Mouse (Mus musculus) embryonic facial prominence, embryonic 15.5 days (tissue): ENCODE results near the gene Scfd1. TPM values are rescaled to one million over a fixed set of nuclear protein-coding genes. Genes with fewer than 3 reads are reported as not detected.

Source experiments
- ATAC-seq: fragments of 200-750 bp; cut with Nextera tagmentation; 2 replicates; pipeline ENCODE4 v1.8.0; 2017; ENCODE audit warnings: low read depth, moderate TSS enrichment; ENCODE audit not compliant: insufficient number of reproducible peaks, low FRiP score, low TSS enrichment
- H3K27ac ChIP-seq: fragments of 300-500 bp; sonication (generic); replicated peaks from 2 replicates; pipeline ENCODE4 v1.5.1; 2015; ENCODE audit warnings: mild to moderate bottlenecking, inconsistent platforms
- H3K27me3 ChIP-seq: fragments of 300-500 bp; sonication (generic); 2 replicates; pipeline ENCODE4 v1.6.1; 2015; ENCODE audit warnings: inconsistent platforms
- H3K36me3 ChIP-seq: fragments of 300-500 bp; sonication (generic); 2 replicates; pipeline ENCODE4 v1.6.1; 2015; ENCODE audit warnings: mild to moderate bottlenecking, inconsistent platforms
- H3K4me1 ChIP-seq: fragments of 300-500 bp; sonication (generic); 2 replicates; pipeline ENCODE4 v1.6.1; 2015; ENCODE audit warnings: inconsistent platforms
- H3K4me2 ChIP-seq: fragments of 300-500 bp; sonication (generic); replicated peaks from 2 replicates; pipeline ENCODE4 v1.6.1; 2015; ENCODE audit warnings: mild to moderate bottlenecking, inconsistent platforms
- H3K4me3 ChIP-seq: fragments of 300-500 bp; sonication (generic); replicated peaks from 2 replicates; pipeline ENCODE4 v1.5.1; 2015; ENCODE audit warnings: mild to moderate bottlenecking, inconsistent platforms
- H3K9ac ChIP-seq: fragments of 300-500 bp; sonication (generic); 2 replicates; pipeline ENCODE4 v1.6.1; 2015; ENCODE audit warnings: inconsistent platforms
- H3K9me3 ChIP-seq: fragments of 300-500 bp; sonication (generic); replicated peaks from 2 replicates; pipeline ENCODE4 v1.6.1; 2016; ENCODE audit warnings: inconsistent platforms
- WGBS: fragments of 180-500 bp; shearing (Covaris S2); methylation state at CpG from one replicate; pipeline ENCODE4 v1.1.7; 2015; 5-methylcytosine and 5-hydroxymethylcytosine counted together
- polyA plus RNA-seq: library from polyadenylated mRNA; unstranded; fragments of >200 nt; fragmentation: Nextera tagmentation; extraction: Ambion mirVana; gene quantifications from 2 replicates; pipeline ENCODE4 v1.2.1, GENCODE M21; 2015

Gene Scfd1
- polyA plus RNA-seq, 1 experiment from 2014 or later = 89.9 TPM

GRCm38 (mm10) chr12:51402060-51402698 lies 24.9 kb downstream of the Scfd1 start:
- no peak overlapping the region for H3K9ac ChIP-seq
- H3K4me2 ChIP-seq = no peak overlapping the region
- no peaks in the 10 kb centered on the region for H3K4me1 ChIP-seq
- H3K4me3 ChIP-seq = no peak overlapping the region
- no peaks in the 10 kb centered on the region for H3K27me3 ChIP-seq
- H3K9me3 ChIP-seq = no peaks in the 10 kb centered on the region
- 64% methylated on average over 5 of the region's 5 CpGs for WGBS
- H3K27ac ChIP-seq = no peak overlapping the region
- peaks cover 51% of the 10 kb centered on the region for H3K36me3 ChIP-seq
- ATAC-seq = no peak

GRCm38 (mm10) chr12:51403987-51404586 lies 26.8 kb downstream of the Scfd1 start:
- Histone ChIP-seq H3K27me3 (no peaks in the 10 kb centered on the region), H3K4me3 (no peak overlapping the region), H3K4me1 (no peaks in the 10 kb centered on the region), H3K9ac (no peak overlapping the region), H3K27ac (no peak overlapping the region), H3K36me3 (peaks cover 56% of the 10 kb centered on the region), H3K4me2 (no peak overlapping the region), H3K9me3 (no peaks in the 10 kb centered on the region)
- peak; percentile 65; the same call in 1 of the 2 replicates for ATAC-seq
- 50% methylated on average over 4 of the region's 4 CpGs for WGBS

- Histone ChIP-seq H3K9me3 (no peaks in the 10 kb centered on the region), H3K27ac (no peak overlapping the region), H3K36me3 (peaks cover 50% of the 10 kb centered on the region), H3K4me2 (no peak overlapping the region), H3K9ac (no peak overlapping the region), H3K27me3 (no peaks in the 10 kb centered on the region), H3K4me1 (no peaks in the 10 kb centered on the region), H3K4me3 (no peak overlapping the region)
- WGBS = 68% methylated on average over 4 of the region's 4 CpGs
- ATAC-seq = no peak
Measured at GRCm38 (mm10) chr12:51411362-51411761, 34.1 kb downstream of the Scfd1 start.

GRCm38 (mm10) chr12:51437541-51437940 lies 60.2 kb downstream of the Scfd1 start:
- no peak for ATAC-seq
- Histone ChIP-seq H3K4me1 (no peaks in the 10 kb centered on the region), H3K36me3 (peaks cover 52% of the 10 kb centered on the region), H3K4me2 (no peak overlapping the region), H3K9ac (no peak overlapping the region), H3K9me3 (no peaks in the 10 kb centered on the region), H3K27me3 (no peaks in the 10 kb centered on the region), H3K27ac (no peak overlapping the region), H3K4me3 (no peak overlapping the region)
- 81% methylated on average over 2 of the region's 2 CpGs for WGBS

GRCm38 (mm10) chr12:51438311-51438710 lies 61.0 kb downstream of the Scfd1 start:
- Histone ChIP-seq H3K27me3 (no peaks in the 10 kb centered on the region), H3K4me2 (no peak overlapping the region), H3K36me3 (peaks cover 47% of the 10 kb centered on the region), H3K4me1 (no peaks in the 10 kb centered on the region), H3K27ac (no peak overlapping the region), H3K9ac (no peak overlapping the region), H3K9me3 (no peaks in the 10 kb centered on the region), H3K4me3 (no peak overlapping the region)
- 84% methylated on average over 2 of the region's 2 CpGs for WGBS
- no peak for ATAC-seq

- no peak overlapping the region for H3K9ac ChIP-seq
- no peak overlapping the region for H3K4me2 ChIP-seq
- no peak overlapping the region for H3K4me3 ChIP-seq
- H3K27me3 ChIP-seq = no peaks in the 10 kb centered on the region
- WGBS = 70% methylated on average over 2 of the region's 2 CpGs
- no peaks in the 10 kb centered on the region for H3K9me3 ChIP-seq
- no peak overlapping the region for H3K27ac ChIP-seq
- no peaks in the 10 kb centered on the region for H3K4me1 ChIP-seq
- no peak for ATAC-seq
- H3K36me3 ChIP-seq = peaks cover 58% of the 10 kb centered on the region
Measured at GRCm38 (mm10) chr12:51449303-51449702, 72.0 kb downstream of the Scfd1 start.

- Histone ChIP-seq H3K27ac (no peak overlapping the region), H3K4me1 (no peaks in the 10 kb centered on the region), H3K9ac (no peak overlapping the region), H3K4me2 (no peak overlapping the region), H3K36me3 (no peaks in the 10 kb centered on the region), H3K27me3 (no peaks in the 10 kb centered on the region), H3K4me3 (no peak overlapping the region), H3K9me3 (no peaks in the 10 kb centered on the region)
- no peak for ATAC-seq
- WGBS = 77% methylated on average over 4 of the region's 4 CpGs
Measured at GRCm38 (mm10) chr12:51470881-51471280, 93.6 kb downstream of the Scfd1 start.

- H3K4me2 ChIP-seq = no peak overlapping the region
- no peaks in the 10 kb centered on the region for H3K36me3 ChIP-seq
- H3K9ac ChIP-seq = no peak overlapping the region
- no peaks in the 10 kb centered on the region for H3K4me1 ChIP-seq
- no peaks in the 10 kb centered on the region for H3K27me3 ChIP-seq
- ATAC-seq = no peak
- H3K27ac ChIP-seq = no peak overlapping the region
- WGBS = 90% methylated on average over 2 of the region's 2 CpGs
- no peak overlapping the region for H3K4me3 ChIP-seq
- H3K9me3 ChIP-seq = no peaks in the 10 kb centered on the region
Measured at GRCm38 (mm10) chr12:51481246-51481645, 103.9 kb downstream of the Scfd1 start.

- H3K4me2 ChIP-seq = no peak overlapping the region
- no peak overlapping the region for H3K27ac ChIP-seq
- no peak overlapping the region for H3K9ac ChIP-seq
- no peak overlapping the region for H3K4me3 ChIP-seq
- H3K4me1 ChIP-seq = no peaks in the 10 kb centered on the region
- 74% methylated on average over 7 of the region's 7 CpGs for WGBS
- no peaks in the 10 kb centered on the region for H3K9me3 ChIP-seq
- H3K36me3 ChIP-seq = no peaks in the 10 kb centered on the region
- ATAC-seq = no peak
- H3K27me3 ChIP-seq = no peaks in the 10 kb centered on the region
Measured at GRCm38 (mm10) chr12:51492040-51492439, 114.7 kb downstream of the Scfd1 start.

GRCm38 (mm10) chr12:51493476-51493875 lies 116.2 kb downstream of the Scfd1 start:
- Histone ChIP-seq H3K27me3 (no peaks in the 10 kb centered on the region), H3K9ac (no peak overlapping the region), H3K27ac (no peak overlapping the region), H3K4me2 (no peak overlapping the region), H3K36me3 (no peaks in the 10 kb centered on the region), H3K4me1 (no peaks in the 10 kb centered on the region), H3K9me3 (no peaks in the 10 kb centered on the region), H3K4me3 (no peak overlapping the region)
- 77% methylated on average over 11 of the region's 11 CpGs for WGBS
- ATAC-seq = no peak

- Histone ChIP-seq H3K27ac (no peak overlapping the region), H3K4me3 (no peak overlapping the region), H3K9me3 (no peaks in the 10 kb centered on the region), H3K4me1 (no peaks in the 10 kb centered on the region), H3K27me3 (no peaks in the 10 kb centered on the region), H3K4me2 (no peak overlapping the region), H3K9ac (no peak overlapping the region), H3K36me3 (no peaks in the 10 kb centered on the region)
- WGBS = 82% methylated on average over 20 of the region's 20 CpGs
- no peak for ATAC-seq
Measured at GRCm38 (mm10) chr12:51494641-51495040, 117.3 kb downstream of the Scfd1 start.
